Mouse (Mus musculus): ENCODE measurements around the gene Ankle2. TPM values are rescaled to one million over a fixed set of nuclear protein-coding genes. Genes with fewer than 3 reads are reported as not detected.

The Ankle2 gene
- total and polyA plus RNA-seq, 2 experiments from 2014 or later = 17.1 to 30.7 TPM

- no peak within 1 kb of the TSS for H3K27ac ChIP-seq (ENCODE audit: low read depth, low read length)
- 0 out of 2 replicates have a peak, but pooled peaks cover 4% of the 10 kb centered on the region for H3K27me3 ChIP-seq (ENCODE audit: insufficient read depth, low read length)
- peak within 1 kb of the TSS; percentile 71 for H3K9ac ChIP-seq (replicated peaks; ENCODE audit: low read length, poor library complexity, severe bottlenecking)
- no peaks in the 10 kb centered on the region for H3K9me3 ChIP-seq (ENCODE audit: low read length)
- WGBS = 1% methylated on average over 49 of the region's 64 CpGs
- DNase-seq (ENCODE audit: low spot score) (peak; percentile 94), ATAC-seq (ENCODE audit: low FRiP score) (peak; percentile 98)
- no peak for TF ChIP-seq CTCF (IDR thresholded peaks at IDR 0.05)
- H3K4me3 ChIP-seq (ENCODE audit: low read depth, low read length) = peak within 1 kb of the TSS; percentile 65
- H3K4me1 ChIP-seq (ENCODE audit: insufficient read depth, low read length) = no peaks in the 10 kb centered on the region
- no peaks in the 10 kb centered on the region for H3K36me3 ChIP-seq (ENCODE audit: insufficient read depth, low read length)
- H3K4me2 ChIP-seq (ENCODE audit: low read depth, low read length, poor library complexity, severe bottlenecking) = peak within 1 kb of the TSS; percentile 91
These were observed 55.1 kb downstream of the Ankle2 start, which contains the start of the genes Pxmp2 and Pole for GRCm38 (mm10) chr5:110285770-110286445. TSS of gene Pxmp2 (minus strand) at chr5:110286186. TSS of gene Pole (plus strand) at chr5:110286306.

- Histone ChIP-seq H3K4me2 (ENCODE audit: low read depth, low read length, poor library complexity, severe bottlenecking) (peak overlapping the region; percentile 91), H3K9me3 (ENCODE audit: low read length) (no peaks in the 10 kb centered on the region), H3K4me1 (ENCODE audit: insufficient read depth, low read length) (no peaks in the 10 kb centered on the region), H3K27me3 (ENCODE audit: insufficient read depth, low read length) (0 out of 2 replicates have a peak, but pooled peaks cover 4% of the 10 kb centered on the region), H3K36me3 (ENCODE audit: insufficient read depth, low read length) (no peaks in the 10 kb centered on the region), H3K27ac (ENCODE audit: low read depth, low read length) (no peak overlapping the region), H3K4me3 (ENCODE audit: low read depth, low read length) (peak overlapping the region; percentile 65), H3K9ac (replicated peaks; ENCODE audit: low read length, poor library complexity, severe bottlenecking) (peak overlapping the region; percentile 66)
- 2% methylated on average over 30 of the region's 31 CpGs for WGBS
- TF ChIP-seq CTCF (IDR thresholded peaks at IDR 0.05) = no peak
- ATAC-seq (ENCODE audit: low FRiP score) (peak; percentile 62), DNase-seq (ENCODE audit: low spot score) (peak; percentile 4)
These were observed 55.8 kb downstream of the Ankle2 start for GRCm38 (mm10) chr5:110286446-110287083.

GRCm38 (mm10) chr5:110287084-110287475, 56.3 kb downstream of the Ankle2 start:
- ATAC-seq (ENCODE audit: low FRiP score) = no peak
- Histone ChIP-seq H3K27me3 (ENCODE audit: insufficient read depth, low read length) (0 out of 2 replicates have a peak, but pooled peaks cover 4% of the 10 kb centered on the region), H3K4me3 (ENCODE audit: low read depth, low read length) (peak overlapping the region; percentile 65; the same call in 1 of the 2 replicates), H3K4me1 (ENCODE audit: insufficient read depth, low read length) (no peaks in the 10 kb centered on the region), H3K9ac (replicated peaks; ENCODE audit: low read length, poor library complexity, severe bottlenecking) (no peak overlapping the region), H3K36me3 (ENCODE audit: insufficient read depth, low read length) (no peaks in the 10 kb centered on the region), H3K4me2 (ENCODE audit: low read depth, low read length, poor library complexity, severe bottlenecking) (no peak overlapping the region), H3K27ac (ENCODE audit: low read depth, low read length) (no peak overlapping the region), H3K9me3 (ENCODE audit: low read length) (no peaks in the 10 kb centered on the region)
- TF ChIP-seq CTCF (IDR thresholded peaks at IDR 0.05) = no peak
- DNase-seq (ENCODE audit: low spot score) = no peak
- WGBS = 83% methylated on average over 2 of the region's 2 CpGs

GRCm38 (mm10) chr5:110291649-110292048, 60.8 kb downstream of the Ankle2 start:
- DNase-seq (ENCODE audit: low spot score) = no peak
- Histone ChIP-seq H3K9me3 (ENCODE audit: low read length) (no peaks in the 10 kb centered on the region), H3K27ac (ENCODE audit: low read depth, low read length) (no peak overlapping the region), H3K9ac (replicated peaks; ENCODE audit: low read length, poor library complexity, severe bottlenecking) (no peak overlapping the region), H3K4me3 (ENCODE audit: low read depth, low read length) (no peak overlapping the region), H3K27me3 (ENCODE audit: insufficient read depth, low read length) (no peaks in the 10 kb centered on the region), H3K4me2 (ENCODE audit: low read depth, low read length, poor library complexity, severe bottlenecking) (no peak overlapping the region), H3K4me1 (ENCODE audit: insufficient read depth, low read length) (no peaks in the 10 kb centered on the region), H3K36me3 (ENCODE audit: insufficient read depth, low read length) (peaks cover 5% of the 10 kb centered on the region; the same call in 1 of the 2 replicates)
- TF ChIP-seq CTCF (IDR thresholded peaks at IDR 0.05) = no peak
- 88% methylated on average over 1 of the region's 1 CpGs for WGBS
- ATAC-seq (ENCODE audit: low FRiP score) = no peak

GRCm38 (mm10) chr5:110296637-110297036, 65.8 kb downstream of the Ankle2 start:
- Histone ChIP-seq H3K4me2 (ENCODE audit: low read depth, low read length, poor library complexity, severe bottlenecking) (no peak overlapping the region), H3K36me3 (ENCODE audit: insufficient read depth, low read length) (peaks cover 8% of the 10 kb centered on the region), H3K27ac (ENCODE audit: low read depth, low read length) (no peak overlapping the region), H3K9ac (replicated peaks; ENCODE audit: low read length, poor library complexity, severe bottlenecking) (no peak overlapping the region), H3K4me1 (ENCODE audit: insufficient read depth, low read length) (no peaks in the 10 kb centered on the region), H3K9me3 (ENCODE audit: low read length) (no peaks in the 10 kb centered on the region), H3K27me3 (ENCODE audit: insufficient read depth, low read length) (no peaks in the 10 kb centered on the region), H3K4me3 (ENCODE audit: low read depth, low read length) (no peak overlapping the region)
- no peak for TF ChIP-seq CTCF (IDR thresholded peaks at IDR 0.05)
- DNase-seq (ENCODE audit: low spot score) (no peak), ATAC-seq (ENCODE audit: low FRiP score) (no peak)
- WGBS = 89% methylated on average over 1 of the region's 1 CpGs

- no peak for TF ChIP-seq CTCF (IDR thresholded peaks at IDR 0.05)
- WGBS = 95% methylated on average over 2 of the region's 2 CpGs
- H3K4me3 ChIP-seq (ENCODE audit: low read depth, low read length) = no peak overlapping the region
- no peak overlapping the region for H3K4me2 ChIP-seq (ENCODE audit: low read depth, low read length, poor library complexity, severe bottlenecking)
- no peaks in the 10 kb centered on the region for H3K9me3 ChIP-seq (ENCODE audit: low read length)
- H3K36me3 ChIP-seq (ENCODE audit: insufficient read depth, low read length) = peaks cover 6% of the 10 kb centered on the region
- ATAC-seq (ENCODE audit: low FRiP score) (no peak), DNase-seq (ENCODE audit: low spot score) (no peak)
- no peaks in the 10 kb centered on the region for H3K27me3 ChIP-seq (ENCODE audit: insufficient read depth, low read length)
- no peak overlapping the region for H3K9ac ChIP-seq (replicated peaks; ENCODE audit: low read length, poor library complexity, severe bottlenecking)
- no peaks in the 10 kb centered on the region for H3K4me1 ChIP-seq (ENCODE audit: insufficient read depth, low read length)
- H3K27ac ChIP-seq (ENCODE audit: low read depth, low read length) = no peak overlapping the region
These were observed 69.8 kb downstream of the Ankle2 start for GRCm38 (mm10) chr5:110300591-110300990.

Other genes starting within 250 kb of the Ankle2 start
- 9.6 and 24.9 TPM in 2 replicates for gene Zfp932, start 234.5 kb upstream of the Ankle2 start, total RNA-seq (2014; rRNA removed)
- gene Zfp932, start 234.5 kb upstream of the Ankle2 start, polyA plus RNA-seq (2015; fragmentation: Nextera tagmentation; extraction: Ambion mirVana) = 14.1 and 16.7 TPM in 2 replicates
- not detected in 2 replicates for gene Gm17655, start 158.5 kb upstream of the Ankle2 start, total RNA-seq (2014; rRNA removed)
- gene Gm17655, start 158.5 kb upstream of the Ankle2 start, polyA plus RNA-seq (2015; fragmentation: Nextera tagmentation; extraction: Ambion mirVana) = 2.7 and 2.8 TPM in 2 replicates
- gene Gm35315, start 136.6 kb upstream of the Ankle2 start, total RNA-seq (2014; rRNA removed) = 0.28 and 0.88 TPM in 2 replicates
- gene Gm35315, start 136.6 kb upstream of the Ankle2 start, polyA plus RNA-seq (2015; fragmentation: Nextera tagmentation; extraction: Ambion mirVana) = 0.39 and 0.40 TPM in 2 replicates
- gene Plcxd1, start 131.0 kb upstream of the Ankle2 start, total RNA-seq (2014; rRNA removed) = 20.9 and 21.6 TPM in 2 replicates
- gene Plcxd1, start 131.0 kb upstream of the Ankle2 start, polyA plus RNA-seq (2015; fragmentation: Nextera tagmentation; extraction: Ambion mirVana) = 10.0 and 10.5 TPM in 2 replicates
- gene Gtpbp6, start 122.8 kb upstream of the Ankle2 start, total RNA-seq (2014; rRNA removed) = 119 and 135 TPM in 2 replicates
- gene Gtpbp6, start 122.8 kb upstream of the Ankle2 start, polyA plus RNA-seq (2015; fragmentation: Nextera tagmentation; extraction: Ambion mirVana) = 57.5 and 65.3 TPM in 2 replicates
- gene Zfp605, start 120.9 kb upstream of the Ankle2 start, total RNA-seq (2014; rRNA removed) = 10.9 and 16.4 TPM in 2 replicates
- 14.7 and 16.8 TPM in 2 replicates for gene Zfp605, start 120.9 kb upstream of the Ankle2 start, polyA plus RNA-seq (2015; fragmentation: Nextera tagmentation; extraction: Ambion mirVana)
- 58.0 and 70.8 TPM in 2 replicates for gene Chfr, start 95.2 kb upstream of the Ankle2 start, total RNA-seq (2014; rRNA removed)
- gene Chfr, start 95.2 kb upstream of the Ankle2 start, polyA plus RNA-seq (2015; fragmentation: Nextera tagmentation; extraction: Ambion mirVana) = 62.5 and 62.6 TPM in 2 replicates
- gene Golga3, start 54.3 kb upstream of the Ankle2 start, total RNA-seq (2014; rRNA removed) = 23.4 and 24.7 TPM in 2 replicates
- gene Golga3, start 54.3 kb upstream of the Ankle2 start, polyA plus RNA-seq (2015; fragmentation: Nextera tagmentation; extraction: Ambion mirVana) = 18.9 and 20.1 TPM in 2 replicates
- 156 and 164 TPM in 2 replicates for gene Pgam5, start 38.9 kb downstream of the Ankle2 start, total RNA-seq (2014; rRNA removed)
- 117 and 119 TPM in 2 replicates for gene Pgam5, start 38.9 kb downstream of the Ankle2 start, polyA plus RNA-seq (2015; fragmentation: Nextera tagmentation; extraction: Ambion mirVana)
- gene Pxmp2, start 55.2 kb downstream of the Ankle2 start, total RNA-seq (2014; rRNA removed) = 7.8 and 9.1 TPM in 2 replicates
- gene Pxmp2, start 55.2 kb downstream of the Ankle2 start, polyA plus RNA-seq (2015; fragmentation: Nextera tagmentation; extraction: Ambion mirVana) = 16.3 and 16.7 TPM in 2 replicates
- 7.9 and 10.2 TPM in 2 replicates for gene Pole, start 55.3 kb downstream of the Ankle2 start, total RNA-seq (2014; rRNA removed)
- 2.2 and 3.1 TPM in 2 replicates for gene Pole, start 55.3 kb downstream of the Ankle2 start, polyA plus RNA-seq (2015; fragmentation: Nextera tagmentation; extraction: Ambion mirVana)
- 10.6 and 11.9 TPM in 2 replicates for gene P2rx2, start 112.2 kb downstream of the Ankle2 start, total RNA-seq (2014; rRNA removed)
- gene P2rx2, start 112.2 kb downstream of the Ankle2 start, polyA plus RNA-seq (2015; fragmentation: Nextera tagmentation; extraction: Ambion mirVana) = 10.7 and 13.4 TPM in 2 replicates
- not detected in 2 replicates for gene Lrcol1, start 113.7 kb downstream of the Ankle2 start, total RNA-seq (2014; rRNA removed)
- not detected in 2 replicates for gene Lrcol1, start 113.7 kb downstream of the Ankle2 start, polyA plus RNA-seq (2015; fragmentation: Nextera tagmentation; extraction: Ambion mirVana)
- gene Fbrsl1, start 217.5 kb downstream of the Ankle2 start, total RNA-seq (2014; rRNA removed) = 32.8 and 36.2 TPM in 2 replicates
- 14.7 and 20.3 TPM in 2 replicates for gene Fbrsl1, start 217.5 kb downstream of the Ankle2 start, polyA plus RNA-seq (2015; fragmentation: Nextera tagmentation; extraction: Ambion mirVana)